Mouse (Mus musculus) macrophage (primary cell): Measurements from ENCODE around the gene Foxf1. TPM values are rescaled to one million over a fixed set of nuclear protein-coding genes. Genes with fewer than 3 reads are reported as not detected.

Experiments
- H3K27ac ChIP-seq: fragments of 350-480 bp; formaldehyde crosslinking; 2 replicates; pipeline ENCODE4 v1.9.0; 2021
- H3K36me3 ChIP-seq: fragments of 350-480 bp; formaldehyde crosslinking; 2 replicates; pipeline ENCODE4 v1.9.0; 2021; ENCODE audit errors: inconsistent target
- H3K4me3 ChIP-seq: fragments of 350-480 bp; formaldehyde crosslinking; 2 replicates; pipeline ENCODE4 v1.9.0; 2021; ENCODE audit errors: inconsistent target
- H3K79me2 ChIP-seq: fragments of 350-480 bp; formaldehyde crosslinking; 2 replicates; pipeline ENCODE4 v1.9.0; 2021; ENCODE audit errors: inconsistent target
- WGBS: methylation state at CpG from one replicate; pipeline ENCODE4 v1.1.7; 2026; ENCODE audit warnings: inconsistent platforms; ENCODE audit not compliant: missing documents; 5-methylcytosine and 5-hydroxymethylcytosine counted together
- polyA plus RNA-seq: library from polyadenylated mRNA; stranded (reverse); fragments of 250-400 nt; gene quantifications from 3 replicates; pipeline ENCODE4 v1.2.4, GENCODE M21; 2018; ENCODE audit warnings: inconsistent platforms

The Foxf1 gene
- polyA plus RNA-seq, 1 experiment from 2014 or later: 0.22 TPM

DNA sequence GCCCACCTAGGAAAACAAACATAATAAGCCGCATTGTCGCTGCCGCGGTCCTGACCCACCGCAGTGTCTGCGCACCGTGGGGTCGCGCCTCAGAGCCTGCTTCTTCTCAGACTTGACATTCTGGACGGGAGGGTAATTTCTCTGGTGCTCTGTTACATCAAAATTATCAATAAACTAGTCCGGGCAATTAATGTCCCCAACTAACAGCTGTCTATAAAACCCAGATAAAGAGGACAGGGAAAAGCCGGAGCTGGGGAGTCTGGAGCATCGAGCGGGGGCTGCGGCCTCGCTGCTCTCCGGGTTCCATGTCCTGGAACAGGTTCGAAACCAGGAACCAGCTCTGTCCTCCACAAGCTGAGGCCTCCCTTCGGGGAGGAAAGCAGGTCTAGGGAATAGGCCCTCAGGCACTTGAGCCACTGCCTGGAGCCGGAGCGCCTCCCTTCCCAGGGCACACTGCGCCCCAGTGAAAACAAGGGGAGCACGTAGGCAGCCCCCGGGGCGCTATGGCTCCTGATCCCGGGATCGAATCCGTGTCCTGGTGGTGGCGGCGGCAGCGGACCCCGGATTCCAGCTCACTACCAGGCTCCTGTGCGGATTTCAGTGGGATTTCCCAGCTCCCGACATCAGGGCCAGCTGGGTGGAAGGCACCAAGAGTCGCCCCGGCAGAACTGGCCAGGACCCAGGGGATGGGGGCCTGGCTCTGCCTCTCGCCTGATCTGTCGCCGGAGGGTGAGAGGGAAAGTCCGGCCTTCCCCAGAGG, 4.9 kb downstream of the Foxf1 start:
- Histone ChIP-seq H3K4me3 (no peak overlapping the region), H3K79me2 (no peaks in the 10 kb centered on the region), H3K27ac (no peak overlapping the region), H3K36me3 (no peaks in the 10 kb centered on the region)
- WGBS: 13% methylated on average over 40 of the region's 40 CpGs

DNA sequence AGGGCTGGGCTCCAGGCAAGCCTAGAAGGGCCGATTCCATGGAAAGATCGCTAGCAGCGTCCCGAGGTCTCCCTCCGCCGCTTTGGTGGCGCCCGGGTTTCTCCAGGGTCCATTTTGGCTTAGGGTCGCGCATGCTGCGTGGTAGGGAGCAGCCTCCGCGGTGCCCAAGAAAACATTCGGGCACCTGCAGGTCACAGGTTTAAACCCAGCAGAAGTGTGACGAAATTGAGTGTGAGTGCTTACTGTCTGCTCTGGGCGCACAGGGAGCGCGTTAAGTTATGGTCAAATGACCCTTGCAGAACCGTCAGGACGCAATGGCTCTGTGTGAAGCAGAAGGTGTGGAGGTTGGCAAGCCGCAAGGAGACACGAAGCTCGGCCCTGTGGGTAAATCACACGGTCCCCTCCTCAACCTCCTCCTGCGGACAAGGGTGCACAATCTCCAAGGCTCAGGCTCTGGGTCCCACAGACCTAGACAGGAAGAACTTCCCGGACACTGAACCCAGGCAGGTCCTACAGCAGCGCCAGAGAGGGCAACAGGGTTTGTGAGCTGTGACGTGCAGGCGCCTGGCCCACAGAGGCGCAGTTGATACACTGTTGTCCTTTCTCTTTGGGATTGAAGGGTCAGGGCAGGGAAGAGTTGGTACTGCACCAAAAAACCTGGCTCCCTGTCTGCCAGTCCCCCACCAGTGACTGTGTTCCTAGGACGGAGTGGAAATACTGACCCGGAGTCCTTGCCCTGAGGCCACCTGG, 5.6 kb downstream of the Foxf1 start:
- no peak overlapping the region for H3K4me3 ChIP-seq
- no peaks in the 10 kb centered on the region for H3K36me3 ChIP-seq
- no peaks in the 10 kb centered on the region for H3K79me2 ChIP-seq
- no peak overlapping the region for H3K27ac ChIP-seq
- 12% methylated on average over 32 of the region's 32 CpGs for WGBS

DNA sequence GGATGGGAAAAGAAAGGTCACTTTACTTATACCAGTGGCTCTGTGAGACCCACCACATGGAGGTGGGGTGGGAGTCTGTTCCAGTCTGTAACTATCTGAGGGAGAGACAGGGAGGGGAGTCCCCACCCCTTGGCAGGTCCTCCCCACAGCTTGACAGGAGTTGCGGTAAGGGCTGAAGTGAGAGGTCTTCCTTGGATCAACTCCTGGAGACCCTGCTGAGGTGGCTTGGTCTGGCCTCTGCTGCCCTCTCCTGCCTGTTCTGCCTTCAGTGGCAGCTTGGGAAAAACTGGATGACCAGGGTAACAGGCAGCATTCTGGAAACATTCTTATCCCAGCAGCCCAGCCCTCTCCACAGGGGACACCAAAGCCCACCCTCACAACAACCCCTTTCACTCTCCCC, 6.5 kb downstream of the Foxf1 start:
- H3K79me2 ChIP-seq: no peaks in the 10 kb centered on the region
- WGBS: 0% methylated on average over 1 of the region's 1 CpGs

DNA sequence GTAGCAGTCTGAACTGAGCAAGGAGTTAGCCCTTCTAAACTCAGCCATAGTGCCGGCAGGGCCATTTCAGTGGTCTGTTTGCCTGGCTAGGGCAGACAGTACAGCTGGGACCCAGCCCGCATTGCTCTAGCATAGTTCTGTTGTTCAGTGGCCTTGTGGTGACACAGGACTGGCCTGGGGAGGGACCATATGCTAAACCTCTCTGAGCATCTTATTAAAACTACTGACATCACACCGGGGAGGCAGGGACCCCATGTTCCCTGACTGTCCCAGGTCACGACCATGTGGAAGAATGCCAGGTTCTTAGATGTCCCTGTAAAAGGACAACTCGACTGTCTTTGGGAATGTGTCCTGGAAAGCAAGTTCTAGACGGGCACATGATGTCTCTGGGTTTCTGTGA, 8.0 kb downstream of the Foxf1 start:
- Histone ChIP-seq H3K4me3 (no peak overlapping the region), H3K79me2 (no peaks in the 10 kb centered on the region), H3K27ac (no peak overlapping the region), H3K36me3 (peaks cover under 1% of the 10 kb centered on the region; the same call in 1 of the 2 replicates)
- 21% methylated on average over 6 of the region's 6 CpGs for WGBS

More for the DNA sequence above, 6.5 kb downstream of the Foxf1 start:
- no peaks in the 10 kb centered on the region for H3K36me3 ChIP-seq
- H3K4me3 ChIP-seq: no peak overlapping the region
- H3K27ac ChIP-seq: no peak overlapping the region

DNA sequence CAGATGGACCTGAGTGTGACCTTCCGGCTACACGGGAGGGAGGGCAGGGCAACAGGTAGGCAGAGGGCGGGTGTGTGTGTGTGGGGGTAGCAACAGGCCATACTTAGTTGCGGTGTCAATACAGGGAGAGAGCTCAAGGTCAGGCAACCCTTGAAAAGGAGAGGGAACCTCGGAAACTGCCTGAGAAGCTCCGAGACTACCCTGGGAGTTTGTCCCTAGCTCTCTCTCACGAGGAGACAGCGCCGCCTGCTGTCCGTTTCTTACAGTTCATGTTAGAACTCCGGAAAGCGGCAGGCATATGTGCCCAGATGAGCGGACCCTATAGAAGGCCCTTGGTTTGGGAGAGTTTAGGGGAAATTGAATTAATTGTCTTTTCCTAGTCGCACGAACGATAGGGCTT, 8.4 kb downstream of the Foxf1 start:
- Histone ChIP-seq H3K79me2 (no peaks in the 10 kb centered on the region), H3K4me3 (no peak overlapping the region), H3K27ac (no peak overlapping the region), H3K36me3 (peaks cover 6% of the 10 kb centered on the region; the same call in 1 of the 2 replicates)
- 1% methylated on average over 13 of the region's 16 CpGs for WGBS

DNA sequence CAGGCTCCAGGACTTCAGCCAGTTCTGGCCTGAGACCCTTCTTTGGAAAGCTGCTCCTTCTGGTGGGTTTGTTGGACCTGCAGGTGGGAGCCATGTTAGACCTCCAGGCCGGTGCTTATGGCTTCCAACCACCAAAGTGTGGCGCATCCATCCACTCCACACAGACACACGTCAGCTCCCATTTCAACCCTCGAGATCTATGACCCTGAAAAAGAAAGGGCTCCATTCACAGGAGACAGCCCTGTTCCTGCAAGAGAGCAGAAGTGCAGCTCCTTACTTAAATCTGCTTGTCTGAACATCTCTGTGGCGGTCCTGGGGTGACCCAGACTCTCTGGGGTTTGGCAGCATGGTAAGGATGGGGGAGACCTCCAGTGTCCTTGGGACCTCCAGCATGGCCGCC, 9.3 kb downstream of the Foxf1 start:
- Histone ChIP-seq H3K4me3 (no peak overlapping the region), H3K36me3 (peaks cover 13% of the 10 kb centered on the region; the same call in 1 of the 2 replicates), H3K79me2 (no peaks in the 10 kb centered on the region), H3K27ac (no peak overlapping the region)
- 67% methylated on average over 6 of the region's 6 CpGs for WGBS

DNA sequence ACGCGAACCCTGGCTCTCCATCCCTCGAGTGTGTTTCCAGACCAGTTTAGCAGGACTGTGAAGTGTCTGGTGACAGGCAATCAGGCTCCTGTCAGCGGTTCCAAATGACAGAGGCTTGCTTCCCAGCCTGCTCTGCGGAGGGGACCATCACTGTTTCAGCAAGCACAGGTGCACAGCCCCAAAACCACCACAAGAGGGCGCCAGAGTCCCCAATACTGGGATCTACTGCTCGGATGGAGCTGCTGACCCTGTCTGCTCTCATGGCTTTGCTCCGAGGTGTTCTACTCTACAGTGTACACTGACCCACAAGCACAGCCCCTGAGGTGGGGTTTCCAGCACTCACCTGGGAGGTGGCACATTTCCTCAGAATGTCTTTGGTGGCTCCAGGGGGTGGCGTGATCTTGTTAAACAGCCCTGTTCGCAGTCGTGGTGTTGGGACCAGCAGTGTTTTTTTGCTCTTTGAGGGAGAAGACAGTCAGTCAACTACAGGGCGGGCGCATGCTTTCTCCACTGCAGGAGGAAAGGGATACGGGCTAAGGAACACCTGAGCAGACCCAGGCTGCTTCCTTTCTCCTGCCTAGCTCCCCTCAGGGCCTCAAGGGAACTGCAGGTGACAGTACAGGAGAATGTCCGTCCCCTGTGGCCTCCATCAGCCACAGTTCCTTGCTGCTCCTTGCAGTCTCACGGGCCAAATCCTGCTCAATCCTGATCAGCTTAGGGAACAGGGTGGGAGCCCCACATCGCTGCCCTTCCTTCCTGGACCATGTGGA, 20.0 kb downstream of the Foxf1 start:
- Histone ChIP-seq H3K79me2 (peaks cover 15% of the 10 kb centered on the region; the same call in 1 of the 2 replicates), H3K36me3 (peaks cover 53% of the 10 kb centered on the region), H3K27ac (no peak overlapping the region), H3K4me3 (no peak overlapping the region)
- 64% methylated on average over 17 of the region's 17 CpGs for WGBS

DNA sequence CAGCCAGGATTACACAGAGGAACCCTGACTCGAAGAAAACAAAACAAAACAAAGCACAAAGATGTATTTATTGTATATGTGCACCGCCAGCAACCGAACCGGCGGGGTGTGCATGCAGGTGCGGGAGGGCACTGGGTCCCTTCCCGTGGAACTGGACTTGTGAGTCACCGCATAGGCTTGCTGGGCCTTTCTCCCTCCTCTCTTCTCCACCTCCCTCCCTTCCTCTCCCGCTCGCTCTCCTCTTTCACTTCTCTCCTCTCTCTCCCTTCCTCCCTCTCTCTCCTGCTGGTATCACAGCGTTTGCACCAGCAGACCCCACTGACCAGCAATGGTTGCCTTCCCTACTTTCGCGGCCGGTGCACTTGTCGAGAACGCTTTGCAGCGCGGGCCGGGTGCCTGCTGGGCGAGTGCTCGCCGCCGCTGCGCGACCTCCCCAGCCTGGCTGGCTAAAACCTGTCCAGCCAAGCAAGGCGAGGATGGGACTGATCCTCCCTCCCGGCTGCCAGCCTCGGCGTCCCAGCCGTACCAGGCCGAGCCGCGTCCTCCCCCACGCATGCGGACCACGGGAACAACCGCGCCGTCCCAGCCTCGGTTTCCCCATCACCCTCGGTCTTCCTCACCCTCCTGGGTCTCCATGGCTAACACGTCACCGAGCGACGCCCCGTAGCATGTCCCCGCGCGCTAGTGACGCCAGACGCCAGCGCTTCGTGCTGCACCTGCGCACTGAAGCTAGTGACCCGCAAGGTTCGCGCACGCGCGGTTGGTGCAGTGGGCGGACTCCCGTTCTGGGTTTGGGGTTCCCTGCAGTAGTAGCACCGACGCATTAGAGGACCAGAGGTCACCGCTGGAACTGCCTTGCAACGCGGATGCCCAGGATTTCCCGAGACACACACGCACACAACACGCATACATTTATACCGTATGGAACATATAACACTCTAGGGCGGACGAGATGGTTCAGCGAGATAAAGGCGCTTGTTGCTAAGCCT, 23.8 kb downstream of the Foxf1 start, which contains the start of gene Mthfsd:
Gene Mthfsd, minus strand, starts transcription at position 725 of the 989 bp plus-strand sequence.
- Histone ChIP-seq H3K36me3 (peaks cover 17% of the 10 kb centered on the region; the same call in 1 of the 2 replicates), H3K79me2 (peaks cover 15% of the 10 kb centered on the region; the same call in 1 of the 2 replicates), H3K4me3 (peak within 1 kb of the TSS; percentile 79), H3K27ac (peak within 1 kb of the TSS; percentile 37)
- WGBS: 1% methylated on average over 75 of the region's 75 CpGs

DNA sequence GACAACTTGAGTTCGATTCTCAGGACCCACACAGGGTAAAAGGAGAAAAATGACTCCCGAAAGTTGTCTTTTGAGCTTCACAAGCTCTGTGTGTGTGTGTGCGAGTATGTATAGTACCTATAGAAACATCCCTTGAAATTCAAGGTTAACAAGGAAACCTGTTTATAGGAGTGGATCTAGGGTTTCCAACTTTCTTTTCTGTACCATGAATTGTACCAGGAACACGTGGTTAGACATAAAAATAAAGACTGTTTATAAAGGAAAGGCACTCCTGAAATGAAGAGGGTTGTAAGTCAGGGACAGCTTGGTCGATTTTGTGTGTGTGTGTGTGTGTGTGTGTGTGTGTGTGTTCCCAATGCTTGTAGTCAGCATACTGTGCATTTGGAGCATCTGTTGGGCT, 24.5 kb downstream of the Foxf1 start:
- Histone ChIP-seq H3K36me3 (peaks cover 10% of the 10 kb centered on the region; the same call in 1 of the 2 replicates), H3K79me2 (peaks cover 15% of the 10 kb centered on the region; the same call in 1 of the 2 replicates), H3K27ac (no peak overlapping the region), H3K4me3 (peak overlapping the region; percentile 79)
- WGBS: 12% methylated on average over 5 of the region's 5 CpGs

DNA sequence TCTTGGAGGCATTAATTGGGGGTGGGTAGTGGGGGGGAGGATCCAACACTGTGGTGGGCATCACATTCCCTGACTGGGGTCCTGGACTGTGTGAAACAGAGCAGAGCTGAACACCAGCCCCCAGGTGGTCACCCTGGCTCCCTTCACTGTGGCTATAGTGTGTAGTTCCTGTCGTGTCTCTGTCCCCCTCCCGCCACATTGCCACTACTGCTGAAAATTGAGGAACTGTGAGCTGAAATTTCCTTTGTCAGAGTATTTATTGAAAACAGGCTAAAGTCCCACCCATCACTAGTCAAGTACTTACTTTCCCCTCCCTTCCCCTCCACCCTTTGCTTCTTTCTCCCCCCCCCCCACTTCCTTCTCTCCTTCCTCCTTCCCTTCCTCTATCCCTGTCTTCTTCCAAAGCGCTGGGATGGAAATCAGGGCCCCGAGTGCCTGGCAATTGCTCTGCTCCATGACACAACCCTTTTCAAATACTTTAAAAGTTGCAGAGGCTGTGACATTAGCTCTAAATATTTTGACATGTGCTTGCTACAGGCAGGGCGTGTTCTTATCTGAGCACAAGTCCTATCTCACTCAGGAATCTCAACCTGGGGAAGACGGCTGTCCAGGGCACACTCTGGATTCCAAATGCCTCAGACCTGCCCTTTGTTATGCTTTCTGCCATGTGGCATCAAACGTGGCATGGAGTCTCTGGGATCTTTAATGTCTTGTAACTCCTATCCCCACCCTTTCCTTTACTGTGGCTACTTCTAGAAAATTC, 27.1 kb downstream of the Foxf1 start:
- H3K27ac ChIP-seq: no peak overlapping the region
- H3K79me2 ChIP-seq: peaks cover 14% of the 10 kb centered on the region; the same call in 1 of the 2 replicates
- no peaks in the 10 kb centered on the region for H3K36me3 ChIP-seq
- H3K4me3 ChIP-seq: no peak overlapping the region
- WGBS: 49% methylated on average over 7 of the region's 7 CpGs

DNA sequence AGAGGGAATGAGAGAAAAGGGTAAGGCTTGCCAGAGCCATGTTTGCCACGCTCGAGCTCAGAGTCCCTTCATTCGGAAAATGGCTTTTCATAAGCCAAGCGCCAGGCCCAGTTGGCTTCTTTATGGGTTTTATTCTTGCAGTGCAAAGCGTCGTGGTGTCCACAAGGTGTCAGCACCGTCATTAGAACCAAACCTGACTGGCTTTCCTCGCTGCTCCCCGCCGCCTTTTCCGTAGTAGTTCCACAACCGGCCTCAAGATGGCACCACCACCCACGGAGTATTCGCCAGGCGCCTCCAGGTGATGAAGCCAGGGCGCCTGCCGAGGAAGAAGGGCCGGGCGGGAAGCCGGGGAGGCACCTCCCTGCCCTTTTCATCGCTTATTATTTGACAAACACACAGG, 29.1 kb downstream of the Foxf1 start:
- H3K79me2 ChIP-seq: no peaks in the 10 kb centered on the region
- no peak overlapping the region for H3K27ac ChIP-seq
- no peaks in the 10 kb centered on the region for H3K36me3 ChIP-seq
- H3K4me3 ChIP-seq: no peak overlapping the region
- under 1% methylated on average over 21 of the region's 21 CpGs for WGBS

DNA sequence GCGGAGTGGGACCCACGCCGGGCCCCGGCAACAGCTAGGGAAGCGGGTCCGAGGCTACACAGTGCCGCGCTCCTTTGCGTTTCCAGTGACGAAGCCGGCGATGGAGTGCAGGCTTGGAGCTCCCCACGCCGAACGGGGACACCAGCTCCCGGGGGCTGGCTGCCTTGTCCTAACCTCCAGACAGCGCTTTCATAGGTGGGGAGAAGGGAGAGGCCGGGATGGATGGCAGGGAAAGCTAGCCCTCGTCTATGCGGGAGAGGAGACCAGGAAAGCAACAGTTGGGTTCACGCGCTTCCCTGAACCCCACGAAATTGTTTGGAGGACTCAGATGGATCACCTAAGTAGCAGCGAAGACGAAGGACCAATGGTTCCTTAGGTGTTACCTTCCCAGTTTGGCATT, 30.9 kb downstream of the Foxf1 start:
- no peaks in the 10 kb centered on the region for H3K79me2 ChIP-seq
- no peaks in the 10 kb centered on the region for H3K36me3 ChIP-seq
- H3K27ac ChIP-seq: no peak overlapping the region
- no peak overlapping the region for H3K4me3 ChIP-seq
- WGBS: 10% methylated on average over 25 of the region's 25 CpGs

DNA sequence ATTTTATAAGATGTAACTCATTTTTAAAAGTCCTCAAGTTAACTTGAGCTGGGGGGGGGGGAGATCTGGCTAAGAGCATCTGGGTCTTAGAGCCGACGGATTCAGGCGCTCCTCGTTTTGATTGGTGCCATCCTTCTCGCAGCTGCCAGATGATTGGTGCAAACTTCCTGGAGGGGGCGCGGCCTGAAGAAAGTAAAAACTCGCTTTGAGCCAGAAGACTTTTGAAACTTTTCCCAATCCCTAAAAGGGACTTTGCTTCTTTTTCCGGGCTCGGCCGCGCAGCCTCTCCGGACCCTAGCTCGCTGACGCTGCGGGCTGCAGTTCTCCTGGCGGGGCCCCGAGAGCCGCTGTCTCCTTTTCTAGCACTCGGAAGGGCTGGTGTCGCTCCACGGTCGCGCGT, 31.8 kb downstream of the Foxf1 start, which contains the start of gene Foxc2:
Gene Foxc2, plus strand, starts transcription at position 224 of the 400 bp plus-strand sequence.
- Histone ChIP-seq H3K79me2 (no peaks in the 10 kb centered on the region), H3K36me3 (no peaks in the 10 kb centered on the region), H3K4me3 (no peak within 1 kb of the TSS), H3K27ac (no peak within 1 kb of the TSS)
- WGBS: 6% methylated on average over 25 of the region's 25 CpGs
